Mouse (Mus musculus): ENCODE data around the gene Spef2.
"Not testable (repeated sequence)": the region's sequence is repeated elsewhere in the genome, so short reads cannot be mapped to it uniquely, and the experiment has no call there.

Spef2 gene

GRCm38 (mm10) chr15:9557264-9557663 lies 191.4 kb downstream of the Spef2 start:
- not testable (repeated sequence) for DNase-seq (ENCODE audit: extremely low spot score, low spot score)

GRCm38 (mm10) chr15:9548951-9549350 lies 199.7 kb downstream of the Spef2 start:
- DNase-seq (ENCODE audit: extremely low spot score, low spot score), result no peak

- DNase-seq (ENCODE audit: extremely low spot score, low spot score), result no peak
These were observed 213.5 kb downstream of the Spef2 start for GRCm38 (mm10) chr15:9535200-9535599.

- no peak for DNase-seq (ENCODE audit: extremely low spot score, low spot score)
These were observed 215.2 kb downstream of the Spef2 start for GRCm38 (mm10) chr15:9533356-9533902.

GRCm38 (mm10) chr15:9530076-9530475 lies 218.6 kb downstream of the Spef2 start, which contains the start of gene Il7r:
Gene Il7r (minus strand): TSS chr15:9530176.
- DNase-seq (ENCODE audit: extremely low spot score, low spot score), result no peak

- DNase-seq (ENCODE audit: extremely low spot score, low spot score), result no peak
These were observed 219.0 kb downstream of the Spef2 start for GRCm38 (mm10) chr15:9529646-9530045.

All from neural tube, embryonic 10.5 days (tissue).